Mouse (Mus musculus) liver, embryonic 13.5 days (tissue): ENCODE results near the gene Mbtps1. TPM values are rescaled to one million over a fixed set of nuclear protein-coding genes. Genes with fewer than 3 reads are reported as not detected.

Experiments used
- ATAC-seq: fragments of 200-750 bp; cut with Nextera tagmentation; 2 replicates; pipeline ENCODE4 v1.8.0; 2017; ENCODE audit warnings: low read depth, mild to moderate bottlenecking, moderate number of reproducible peaks, moderate library complexity
- DNase-seq: peaks from one replicate; pipeline ENCODE4 v3.0.0; 2022
- H3K27ac ChIP-seq: fragments of 300-500 bp; sonication (generic); 2 replicates; pipeline ENCODE4 v1.5.1; 2015; ENCODE audit warnings: moderate library complexity, mild to moderate bottlenecking, inconsistent platforms
- H3K27me3 ChIP-seq: fragments of 300-500 bp; sonication (generic); 2 replicates; pipeline ENCODE4 v1.6.1; 2015; ENCODE audit warnings: mild to moderate bottlenecking, inconsistent platforms
- H3K36me3 ChIP-seq: fragments of 300-500 bp; sonication (generic); 2 replicates; pipeline ENCODE4 v1.6.1; 2015; ENCODE audit warnings: mild to moderate bottlenecking, inconsistent platforms
- H3K4me1 ChIP-seq: fragments of 300-500 bp; sonication (generic); replicated peaks from 2 replicates; pipeline ENCODE4 v1.6.1; 2015; ENCODE audit warnings: inconsistent platforms
- H3K4me2 ChIP-seq: fragments of 300-500 bp; sonication (generic); 2 replicates; pipeline ENCODE4 v1.6.1; 2015; ENCODE audit warnings: inconsistent platforms, mild to moderate bottlenecking, moderate library complexity
- H3K4me3 ChIP-seq: fragments of 300-500 bp; sonication (generic); replicated peaks from 2 replicates; pipeline ENCODE4 v1.5.1; 2015; ENCODE audit warnings: mild to moderate bottlenecking, inconsistent platforms
- H3K9ac ChIP-seq: fragments of 300-500 bp; sonication (generic); 2 replicates; pipeline ENCODE4 v1.6.1; 2015; ENCODE audit warnings: mild to moderate bottlenecking, inconsistent platforms
- H3K9me3 ChIP-seq: fragments of 300-500 bp; sonication (generic); replicated peaks from 2 replicates; pipeline ENCODE4 v1.6.1; 2016; ENCODE audit warnings: inconsistent platforms
- WGBS: fragments of 180-500 bp; shearing (Covaris S2); methylation state at CpG from one replicate; pipeline ENCODE4 v1.1.7; 2015; ENCODE audit not compliant: insufficient replicate concordance; 5-methylcytosine and 5-hydroxymethylcytosine counted together
- polyA plus RNA-seq: library from polyadenylated mRNA; unstranded; fragments of >200 nt; fragmentation: Nextera tagmentation; extraction: Ambion mirVana; gene quantifications from 2 replicates; pipeline ENCODE4 v1.2.1, GENCODE M21; 2015

The Mbtps1 gene
- polyA plus RNA-seq, 1 experiment from 2014 or later = 27.7 TPM

GRCm38 (mm10) chr8:119579096-119579495 is 20.6 kb upstream of the Mbtps1 start:
- 47% methylated on average over 13 of the region's 13 CpGs for WGBS
- no peak for DNase-seq
- Histone ChIP-seq H3K9ac (no peak overlapping the region), H3K4me1 (peaks cover 62% of the 10 kb centered on the region), H3K4me3 (no peak overlapping the region), H3K9me3 (no peaks in the 10 kb centered on the region), H3K36me3 (no peaks in the 10 kb centered on the region), H3K27ac (no peak overlapping the region), H3K27me3 (peaks cover 15% of the 10 kb centered on the region), H3K4me2 (no peak overlapping the region)
- no peak for ATAC-seq

GRCm38 (mm10) chr8:119575366-119575726 is 16.8 kb upstream of the Mbtps1 start:
- Histone ChIP-seq H3K9me3 (no peaks in the 10 kb centered on the region), H3K27me3 (peaks cover 15% of the 10 kb centered on the region), H3K27ac (no peak overlapping the region), H3K4me2 (peak overlapping the region; percentile 95), H3K36me3 (no peaks in the 10 kb centered on the region), H3K4me3 (peak overlapping the region; percentile 83), H3K4me1 (peaks cover 71% of the 10 kb centered on the region), H3K9ac (peak overlapping the region; percentile 80)
- 2% methylated on average over 16 of the region's 16 CpGs for WGBS
- ATAC-seq (no peak; the same call in 1 of the 2 replicates), DNase-seq (no peak)

- H3K27ac ChIP-seq = peak within 1 kb of the TSS; percentile 78
- H3K27me3 ChIP-seq = peaks cover 15% of the 10 kb centered on the region
- peaks cover 70% of the 10 kb centered on the region for H3K4me1 ChIP-seq
- no peaks in the 10 kb centered on the region for H3K36me3 ChIP-seq
- under 1% methylated on average over 92 of the region's 97 CpGs for WGBS
- H3K4me3 ChIP-seq = peak within 1 kb of the TSS; percentile 83
- peak; percentile 88 for ATAC-seq
- H3K4me2 ChIP-seq = peak within 1 kb of the TSS; percentile 95
- DNase-seq = peak; percentile 95
- peak within 1 kb of the TSS; percentile 80 for H3K9ac ChIP-seq
- no peaks in the 10 kb centered on the region for H3K9me3 ChIP-seq
Measured at GRCm38 (mm10) chr8:119574437-119575365, 16.2 kb upstream of the Mbtps1 start, which contains the start of the genes Hsdl1 and Dnaaf1. Gene Hsdl1 (minus strand): TSS chr8:119575183. Gene Dnaaf1 (plus strand): TSS chr8:119575235.

DNA sequence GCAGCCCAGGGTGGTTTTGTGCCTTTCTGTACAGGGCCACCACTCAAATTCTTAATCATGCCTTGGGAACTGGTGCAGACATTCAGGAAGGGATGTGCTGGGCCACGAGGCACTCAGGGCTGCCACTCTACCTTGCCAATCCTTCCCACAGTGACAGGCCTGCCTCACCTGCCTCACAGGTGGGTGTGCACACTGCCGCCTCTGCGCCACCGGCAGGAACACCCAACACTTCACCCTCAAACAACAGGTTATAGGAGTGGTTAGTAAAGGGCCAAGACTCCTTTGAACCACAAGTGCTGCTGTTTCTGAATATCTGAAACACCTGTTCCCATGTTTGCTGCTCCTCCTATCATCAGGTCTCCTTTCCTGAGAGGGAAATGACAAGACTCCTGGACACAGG is 13.9 kb upstream of the Mbtps1 start:
- DNase-seq = no peak

GRCm38 (mm10) chr8:119571135-119571534 is 12.6 kb upstream of the Mbtps1 start:
- Histone ChIP-seq H3K27me3 (0 out of 2 replicates have a peak, but pooled peaks cover 4% of the 10 kb centered on the region), H3K36me3 (peaks cover 12% of the 10 kb centered on the region), H3K4me1 (peaks cover 56% of the 10 kb centered on the region), H3K9ac (no peak overlapping the region), H3K9me3 (no peaks in the 10 kb centered on the region), H3K4me3 (no peak overlapping the region), H3K4me2 (no peak overlapping the region), H3K27ac (peak overlapping the region; percentile 9; the same call in 1 of the 2 replicates)
- 49% methylated on average over 6 of the region's 6 CpGs for WGBS
- DNase-seq (no peak), ATAC-seq (no peak)

More for the DNA sequence above, 13.9 kb upstream of the Mbtps1 start:
- Histone ChIP-seq H3K27ac (no peak overlapping the region), H3K9ac (no peak overlapping the region), H3K4me2 (no peak overlapping the region), H3K4me3 (no peak overlapping the region), H3K4me1 (peaks cover 57% of the 10 kb centered on the region), H3K27me3 (peaks cover 13% of the 10 kb centered on the region), H3K9me3 (no peaks in the 10 kb centered on the region), H3K36me3 (peaks cover 4% of the 10 kb centered on the region)
- no peak for ATAC-seq
- WGBS = 75% methylated on average over 4 of the region's 4 CpGs

DNA sequence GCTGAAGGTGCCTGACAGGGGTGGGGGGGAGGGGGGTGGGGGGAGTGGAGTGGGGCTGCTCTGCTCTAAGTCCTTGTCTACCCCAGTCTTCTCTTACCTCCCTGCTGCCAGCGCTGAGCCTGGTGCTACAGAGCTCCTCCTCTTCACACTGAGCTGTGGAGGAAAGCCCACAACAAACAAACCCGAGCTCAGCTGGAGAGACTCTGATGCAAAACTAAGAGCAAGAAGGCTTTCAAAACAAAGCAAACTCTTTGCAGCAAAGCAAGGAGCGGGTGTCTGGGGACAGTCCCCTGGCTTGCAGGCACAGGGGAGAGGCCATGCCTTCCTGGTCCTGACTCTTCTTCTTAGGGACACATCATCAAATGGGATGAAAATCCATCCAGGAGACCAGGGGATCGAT is 11.3 kb upstream of the Mbtps1 start:
- ATAC-seq = no peak
- Histone ChIP-seq H3K27me3 (no peaks in the 10 kb centered on the region), H3K4me2 (no peak overlapping the region), H3K9me3 (no peaks in the 10 kb centered on the region), H3K36me3 (peaks cover 25% of the 10 kb centered on the region), H3K4me1 (peaks cover 46% of the 10 kb centered on the region), H3K4me3 (no peak overlapping the region), H3K27ac (no peak overlapping the region), H3K9ac (no peak overlapping the region)
- DNase-seq = no peak
- 56% methylated on average over 4 of the region's 4 CpGs for WGBS

GRCm38 (mm10) chr8:119568951-119569350 is 10.4 kb upstream of the Mbtps1 start:
- Histone ChIP-seq H3K27ac (no peak overlapping the region), H3K4me1 (peaks cover 40% of the 10 kb centered on the region), H3K9ac (no peak overlapping the region), H3K27me3 (no peaks in the 10 kb centered on the region), H3K4me3 (no peak overlapping the region), H3K9me3 (no peaks in the 10 kb centered on the region), H3K4me2 (no peak overlapping the region), H3K36me3 (peaks cover 33% of the 10 kb centered on the region)
- no peak for ATAC-seq
- WGBS = 75% methylated on average over 7 of the region's 7 CpGs
- no peak for DNase-seq

DNA sequence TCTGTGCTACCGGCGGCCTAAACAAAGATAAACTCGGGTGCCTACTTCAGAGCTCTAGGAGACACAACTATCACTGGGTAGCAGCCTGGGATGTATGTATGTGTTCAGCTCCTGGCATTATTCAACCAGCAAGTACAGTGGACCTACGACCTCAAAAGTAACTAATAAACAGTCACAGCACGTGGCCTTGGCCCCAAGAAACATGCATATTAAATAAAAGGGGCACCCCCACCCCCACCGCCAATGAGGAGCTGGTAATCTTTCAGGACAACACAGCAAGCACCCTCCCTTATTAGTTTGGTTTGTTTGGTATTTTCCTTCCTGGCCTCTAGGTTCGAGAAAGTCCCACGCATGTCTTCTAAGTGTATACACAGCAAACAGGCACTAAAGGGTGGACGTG is 9.7 kb upstream of the Mbtps1 start:
- Histone ChIP-seq H3K4me1 (peaks cover 33% of the 10 kb centered on the region), H3K4me2 (no peak overlapping the region), H3K9me3 (no peaks in the 10 kb centered on the region), H3K27me3 (no peaks in the 10 kb centered on the region), H3K27ac (no peak overlapping the region), H3K9ac (no peak overlapping the region), H3K4me3 (no peak overlapping the region), H3K36me3 (peaks cover 40% of the 10 kb centered on the region)
- DNase-seq (no peak), ATAC-seq (no peak)
- WGBS = 78% methylated on average over 9 of the region's 9 CpGs

DNA sequence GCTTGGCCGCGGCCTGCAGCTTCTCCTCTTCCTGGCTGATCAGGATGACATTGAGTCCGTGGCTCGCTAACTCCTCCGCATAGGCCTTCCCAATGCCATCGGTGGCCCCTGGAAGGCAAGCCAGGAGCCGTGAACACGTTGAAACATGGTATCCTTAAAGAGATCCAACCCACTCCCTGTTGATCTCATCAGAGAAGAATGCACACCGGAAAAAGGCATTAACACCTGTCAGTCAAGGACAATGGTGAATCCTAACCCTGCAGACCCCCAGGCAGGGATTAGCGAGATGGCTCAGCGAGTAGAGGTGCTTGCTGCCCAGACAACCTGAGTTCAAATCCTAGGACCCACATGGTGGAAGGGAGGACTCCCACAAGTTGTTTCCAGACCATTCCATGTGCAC is 7.8 kb upstream of the Mbtps1 start:
- Histone ChIP-seq H3K9ac (no peak overlapping the region), H3K27me3 (no peaks in the 10 kb centered on the region), H3K4me2 (no peak overlapping the region), H3K27ac (no peak overlapping the region), H3K4me3 (no peak overlapping the region), H3K9me3 (no peaks in the 10 kb centered on the region), H3K4me1 (peaks cover 15% of the 10 kb centered on the region), H3K36me3 (peaks cover 57% of the 10 kb centered on the region)
- 81% methylated on average over 11 of the region's 11 CpGs for WGBS
- ATAC-seq (no peak), DNase-seq (no peak)

GRCm38 (mm10) chr8:119563849-119564251 is 5.3 kb upstream of the Mbtps1 start:
- Histone ChIP-seq H3K4me2 (no peak overlapping the region), H3K27me3 (no peaks in the 10 kb centered on the region), H3K27ac (no peak overlapping the region), H3K36me3 (peaks cover 57% of the 10 kb centered on the region), H3K4me3 (no peak overlapping the region), H3K9ac (no peak overlapping the region), H3K9me3 (no peaks in the 10 kb centered on the region), H3K4me1 (peaks cover 9% of the 10 kb centered on the region)
- ATAC-seq = no peak
- whole genome bisulfite sequencing = 83% methylated on average over 14 of the region's 14 CpGs
- DNase-seq = no peak

- DNase-seq (no peak), ATAC-seq (no peak)
- WGBS = 81% methylated on average over 6 of the region's 6 CpGs
- Histone ChIP-seq H3K27ac (peak overlapping the region; percentile 73), H3K9me3 (no peaks in the 10 kb centered on the region), H3K27me3 (no peaks in the 10 kb centered on the region), H3K4me2 (peak overlapping the region; percentile 92), H3K4me3 (peak overlapping the region; percentile 82), H3K9ac (peak overlapping the region; percentile 87), H3K4me1 (peaks cover 45% of the 10 kb centered on the region), H3K36me3 (peaks cover 31% of the 10 kb centered on the region)
Measured at GRCm38 (mm10) chr8:119559402-119559720, 826 bp upstream of the Mbtps1 start.
